Mouse (Mus musculus): ENCODE data around the gene Usp18. TPM values are rescaled to one million over a fixed set of nuclear protein-coding genes. Genes with fewer than 3 reads are reported as not detected.
A peak's percentile ranks its signal among the peaks of the same experiment; 100 is the strongest.

Usp18 gene
- polyA plus RNA-seq, 1 experiment from 2014 or later: 21.6 TPM

- TF ChIP-seq CTCF (IDR thresholded peaks at IDR 0.05; ENCODE audit: low read depth): no peak
- ATAC-seq: no peak
- H3K36me3 ChIP-seq (ENCODE audit: control insufficient read depth, insufficient read depth): no peaks in the 10 kb centered on the region
- H3K4me1 ChIP-seq (replicated peaks; ENCODE audit: control insufficient read depth, insufficient read depth, low read length): no peaks in the 10 kb centered on the region
- H3K4me2 ChIP-seq (replicated peaks; ENCODE audit: low read depth): no peak overlapping the region
- H3K27ac ChIP-seq (ENCODE audit: low read depth, low read length): no peak overlapping the region
- H3K9ac ChIP-seq (ENCODE audit: low read depth, low read length): no peak overlapping the region
- H3K9me3 ChIP-seq (ENCODE audit: control insufficient read depth): no peaks in the 10 kb centered on the region
- H3K4me3 ChIP-seq (ENCODE audit: low read depth, low read length): no peak overlapping the region
- WGBS: 60% methylated on average over 8 of the region's 8 CpGs
- no peaks in the 10 kb centered on the region for H3K27me3 ChIP-seq (replicated peaks; ENCODE audit: control insufficient read depth, insufficient read depth, low read length)
Measured at GRCm38 (mm10) chr6:121228421-121228820, 17.3 kb upstream of the Usp18 start.

DNA sequence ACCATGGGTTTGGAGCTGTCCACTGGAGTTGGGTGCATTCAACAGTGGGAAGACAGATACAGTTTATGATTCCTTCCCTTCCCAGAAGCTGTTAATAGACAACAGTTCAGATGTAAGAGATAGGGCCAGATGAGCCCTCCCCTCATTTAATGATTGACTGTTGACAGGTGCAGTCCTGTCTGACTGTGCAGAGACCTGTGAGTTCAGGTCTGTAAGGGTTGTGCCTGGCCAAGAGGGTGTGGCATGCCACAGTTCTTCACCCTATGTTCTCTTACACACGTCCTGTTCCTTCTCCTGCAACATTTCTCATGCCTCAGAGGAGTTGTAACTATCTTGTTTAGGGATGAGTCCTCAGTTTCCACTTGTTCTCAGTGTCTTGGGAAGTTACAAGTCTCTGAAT, 13.1 kb upstream of the Usp18 start:
- Histone ChIP-seq H3K27me3 (replicated peaks; ENCODE audit: control insufficient read depth, insufficient read depth, low read length) (no peaks in the 10 kb centered on the region), H3K9me3 (ENCODE audit: control insufficient read depth) (no peaks in the 10 kb centered on the region), H3K4me3 (ENCODE audit: low read depth, low read length) (no peak overlapping the region), H3K27ac (ENCODE audit: low read depth, low read length) (no peak overlapping the region), H3K36me3 (ENCODE audit: control insufficient read depth, insufficient read depth) (no peaks in the 10 kb centered on the region), H3K9ac (ENCODE audit: low read depth, low read length) (no peak overlapping the region), H3K4me1 (replicated peaks; ENCODE audit: control insufficient read depth, insufficient read depth, low read length) (no peaks in the 10 kb centered on the region), H3K4me2 (replicated peaks; ENCODE audit: low read depth) (no peak overlapping the region)
- TF ChIP-seq CTCF (IDR thresholded peaks at IDR 0.05; ENCODE audit: low read depth): no peak
- WGBS: 32% methylated on average over 1 of the region's 1 CpGs
- ATAC-seq: no peak

DNA sequence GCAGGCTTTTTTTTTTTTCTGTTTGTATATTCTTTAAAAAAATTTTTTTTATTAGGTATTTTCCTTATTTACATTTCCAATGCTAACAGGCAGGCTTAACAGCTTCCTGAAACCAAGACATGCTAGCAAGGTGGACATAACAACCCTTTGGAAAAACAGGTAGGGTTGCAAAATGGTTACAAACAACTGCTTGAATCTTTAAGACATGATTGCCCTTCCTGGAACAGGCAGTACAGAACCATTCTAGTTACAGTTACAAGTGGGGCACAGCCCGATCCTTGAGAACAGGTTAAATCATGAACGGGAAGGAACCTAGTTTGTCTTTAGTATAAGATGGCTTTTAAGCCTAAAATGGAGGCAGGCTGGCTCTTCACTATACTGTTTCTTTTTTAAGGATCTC, 9.3 kb upstream of the Usp18 start:
- Histone ChIP-seq H3K9me3 (ENCODE audit: control insufficient read depth) (no peaks in the 10 kb centered on the region), H3K9ac (ENCODE audit: low read depth, low read length) (no peak overlapping the region), H3K27me3 (replicated peaks; ENCODE audit: control insufficient read depth, insufficient read depth, low read length) (no peaks in the 10 kb centered on the region), H3K36me3 (ENCODE audit: control insufficient read depth, insufficient read depth) (no peaks in the 10 kb centered on the region), H3K27ac (ENCODE audit: low read depth, low read length) (no peak overlapping the region), H3K4me1 (replicated peaks; ENCODE audit: control insufficient read depth, insufficient read depth, low read length) (no peaks in the 10 kb centered on the region), H3K4me2 (replicated peaks; ENCODE audit: low read depth) (no peak overlapping the region), H3K4me3 (ENCODE audit: low read depth, low read length) (no peak overlapping the region)
- 84% methylated on average over 2 of the region's 2 CpGs for WGBS
- no peak for TF ChIP-seq CTCF (IDR thresholded peaks at IDR 0.05; ENCODE audit: low read depth)
- ATAC-seq: no peak

DNA sequence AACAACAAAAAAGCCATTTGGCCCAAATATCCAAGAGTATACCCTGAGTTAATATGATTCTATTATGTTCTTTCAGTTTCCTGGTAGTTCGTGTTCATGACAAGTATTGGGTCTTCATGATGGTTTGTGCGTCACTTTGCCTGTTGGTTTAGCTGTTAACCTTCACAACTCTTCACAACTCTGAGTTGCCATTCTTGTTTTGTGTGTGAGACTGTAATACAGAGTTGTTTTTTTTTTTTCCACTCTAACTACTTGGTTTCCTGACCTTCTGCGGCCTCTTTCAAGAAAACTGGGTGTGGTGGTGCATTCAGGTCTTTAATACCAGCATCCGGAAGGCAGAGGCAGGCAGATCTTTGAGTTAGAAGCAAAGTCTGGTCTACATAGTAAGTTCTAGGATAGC, 7.5 kb upstream of the Usp18 start:
- Histone ChIP-seq H3K4me2 (replicated peaks; ENCODE audit: low read depth) (no peak overlapping the region), H3K27me3 (replicated peaks; ENCODE audit: control insufficient read depth, insufficient read depth, low read length) (no peaks in the 10 kb centered on the region), H3K36me3 (ENCODE audit: control insufficient read depth, insufficient read depth) (no peaks in the 10 kb centered on the region), H3K4me1 (replicated peaks; ENCODE audit: control insufficient read depth, insufficient read depth, low read length) (0 out of 2 replicates have a peak, but pooled peaks cover 4% of the 10 kb centered on the region), H3K9ac (ENCODE audit: low read depth, low read length) (no peak overlapping the region), H3K9me3 (ENCODE audit: control insufficient read depth) (no peaks in the 10 kb centered on the region), H3K4me3 (ENCODE audit: low read depth, low read length) (no peak overlapping the region), H3K27ac (ENCODE audit: low read depth, low read length) (no peak overlapping the region)
- no peak for TF ChIP-seq CTCF (IDR thresholded peaks at IDR 0.05; ENCODE audit: low read depth)
- WGBS: 92% methylated on average over 4 of the region's 4 CpGs
- ATAC-seq: no peak

- Histone ChIP-seq H3K9ac (ENCODE audit: low read depth, low read length) (no peak overlapping the region), H3K4me2 (replicated peaks; ENCODE audit: low read depth) (no peak overlapping the region), H3K36me3 (ENCODE audit: control insufficient read depth, insufficient read depth) (no peaks in the 10 kb centered on the region), H3K9me3 (ENCODE audit: control insufficient read depth) (no peaks in the 10 kb centered on the region), H3K4me3 (ENCODE audit: low read depth, low read length) (no peak overlapping the region), H3K27ac (ENCODE audit: low read depth, low read length) (no peak overlapping the region), H3K4me1 (replicated peaks; ENCODE audit: control insufficient read depth, insufficient read depth, low read length) (peaks cover 5% of the 10 kb centered on the region; the same call in 1 of the 2 replicates), H3K27me3 (replicated peaks; ENCODE audit: control insufficient read depth, insufficient read depth, low read length) (no peaks in the 10 kb centered on the region)
- no peak for ATAC-seq
- no peak for TF ChIP-seq CTCF (IDR thresholded peaks at IDR 0.05; ENCODE audit: low read depth)
- 75% methylated on average over 2 of the region's 2 CpGs for WGBS
Measured at GRCm38 (mm10) chr6:121241780-121242179, 3.9 kb upstream of the Usp18 start.

- peaks cover 5% of the 10 kb centered on the region; the same call in 1 of the 2 replicates for H3K4me1 ChIP-seq (replicated peaks; ENCODE audit: control insufficient read depth, insufficient read depth, low read length)
- no peaks in the 10 kb centered on the region for H3K27me3 ChIP-seq (replicated peaks; ENCODE audit: control insufficient read depth, insufficient read depth, low read length)
- H3K4me2 ChIP-seq (replicated peaks; ENCODE audit: low read depth): no peak overlapping the region
- H3K9ac ChIP-seq (ENCODE audit: low read depth, low read length): no peak overlapping the region
- WGBS: 33% methylated on average over 10 of the region's 10 CpGs
- TF ChIP-seq CTCF (IDR thresholded peaks at IDR 0.05; ENCODE audit: low read depth): no peak
- no peak overlapping the region for H3K4me3 ChIP-seq (ENCODE audit: low read depth, low read length)
- ATAC-seq: no peak
- no peaks in the 10 kb centered on the region for H3K36me3 ChIP-seq (ENCODE audit: control insufficient read depth, insufficient read depth)
- H3K27ac ChIP-seq (ENCODE audit: low read depth, low read length): no peak overlapping the region
- no peaks in the 10 kb centered on the region for H3K9me3 ChIP-seq (ENCODE audit: control insufficient read depth)
Measured at GRCm38 (mm10) chr6:121243161-121243560, 2.5 kb upstream of the Usp18 start.

GRCm38 (mm10) chr6:121246037-121246361, 293 bp downstream of the Usp18 start:
- no peaks in the 10 kb centered on the region for H3K27me3 ChIP-seq (replicated peaks; ENCODE audit: control insufficient read depth, insufficient read depth, low read length)
- H3K4me2 ChIP-seq (replicated peaks; ENCODE audit: low read depth): peak overlapping the region; percentile 71
- 0 out of 2 replicates have a peak overlapping the region, but pooled peaks have one; percentile 66 for H3K27ac ChIP-seq (ENCODE audit: low read depth, low read length)
- peak overlapping the region; percentile 62 for H3K9ac ChIP-seq (ENCODE audit: low read depth, low read length)
- peaks cover 5% of the 10 kb centered on the region; the same call in 1 of the 2 replicates for H3K4me1 ChIP-seq (replicated peaks; ENCODE audit: control insufficient read depth, insufficient read depth, low read length)
- H3K9me3 ChIP-seq (ENCODE audit: control insufficient read depth): no peaks in the 10 kb centered on the region
- ATAC-seq: no peak
- peak overlapping the region; percentile 76 for H3K4me3 ChIP-seq (ENCODE audit: low read depth, low read length)
- no peaks in the 10 kb centered on the region for H3K36me3 ChIP-seq (ENCODE audit: control insufficient read depth, insufficient read depth)
- WGBS: 10% methylated on average over 4 of the region's 4 CpGs
- TF ChIP-seq CTCF (IDR thresholded peaks at IDR 0.05; ENCODE audit: low read depth): no peak

Data from intestine, postnatal 0 days (tissue).